Mouse (Mus musculus) frontal cortex, adult 2 months (tissue): ENCODE measurements at regions not wholly inside any gene's neighbourhood (a gene's known extent, or its start where the extent isn't known, plus 50 kb on each side); places are given as distances from the start of the nearest gene placed in this dataset.

ENCODE experiments used
- DNase-seq, 2 experiments: peaks; one replicate each; pipeline ENCODE4 v3.0.0; 2022; ENCODE audit warnings: low spot score in 1 of 2; ENCODE audit errors: extremely low spot score in 1 of 2

DNA sequence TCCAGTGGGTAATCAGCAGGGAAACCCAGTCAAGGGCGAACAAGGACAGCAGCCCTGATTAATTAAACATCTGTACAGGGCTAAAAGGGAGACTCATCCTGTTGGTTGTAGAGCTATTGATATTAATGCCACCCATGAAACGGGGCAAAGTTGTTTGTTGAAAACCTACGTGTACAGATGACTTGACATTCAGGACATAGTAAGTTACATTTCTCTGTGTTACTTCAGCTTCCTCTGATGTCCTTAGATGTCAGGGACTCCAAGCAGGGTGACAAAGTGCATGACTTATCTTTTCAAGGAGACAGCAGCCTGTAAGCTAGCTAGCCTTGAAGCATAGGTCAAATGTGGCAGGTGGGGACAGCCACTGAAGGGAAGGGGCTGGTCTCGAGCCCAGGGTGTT lies 390.5 kb downstream of the Ccdc171 start:
- DNase-seq, result no peak

DNA sequence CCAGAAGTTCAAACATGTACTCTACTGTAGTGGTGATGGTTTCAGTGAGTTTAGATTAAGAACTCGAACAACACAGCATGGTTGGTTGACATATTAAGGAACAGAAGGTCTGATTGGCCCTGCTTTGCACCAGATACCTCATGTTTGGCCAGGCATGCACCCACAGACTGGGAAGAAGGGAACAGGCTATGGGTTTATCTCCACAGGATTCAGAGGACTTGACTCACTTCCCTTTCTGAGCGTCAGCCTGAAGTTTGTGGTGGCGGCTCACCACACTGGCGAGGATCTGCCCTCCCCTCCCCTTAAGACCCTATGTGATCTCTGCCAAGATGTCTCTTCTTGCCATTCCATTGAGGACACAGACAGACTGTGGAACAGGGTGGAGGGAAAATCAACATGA lies 391.7 kb downstream of the Ccdc171 start:
- DNase-seq, result no peak

DNA sequence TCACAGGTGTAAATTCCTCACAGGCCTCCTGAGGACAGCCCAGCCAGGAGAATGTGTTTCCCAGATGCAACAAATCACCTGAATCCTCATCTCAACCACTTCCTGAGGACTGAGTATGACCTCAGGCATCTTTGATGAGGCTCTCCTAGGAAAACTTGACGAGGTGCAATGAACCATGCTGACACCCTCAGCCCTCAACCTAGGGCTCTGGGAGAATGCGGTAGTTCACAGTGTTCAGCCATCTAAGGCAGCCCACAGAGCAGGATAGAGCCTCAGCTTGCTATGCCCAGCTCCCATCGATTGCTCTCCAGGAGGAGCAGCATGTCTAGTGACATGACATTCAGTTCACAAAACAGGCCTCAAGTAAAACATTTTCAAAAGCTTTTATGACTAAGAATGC lies 392.7 kb downstream of the Ccdc171 start:
- DNase-seq, result no peak

DNA sequence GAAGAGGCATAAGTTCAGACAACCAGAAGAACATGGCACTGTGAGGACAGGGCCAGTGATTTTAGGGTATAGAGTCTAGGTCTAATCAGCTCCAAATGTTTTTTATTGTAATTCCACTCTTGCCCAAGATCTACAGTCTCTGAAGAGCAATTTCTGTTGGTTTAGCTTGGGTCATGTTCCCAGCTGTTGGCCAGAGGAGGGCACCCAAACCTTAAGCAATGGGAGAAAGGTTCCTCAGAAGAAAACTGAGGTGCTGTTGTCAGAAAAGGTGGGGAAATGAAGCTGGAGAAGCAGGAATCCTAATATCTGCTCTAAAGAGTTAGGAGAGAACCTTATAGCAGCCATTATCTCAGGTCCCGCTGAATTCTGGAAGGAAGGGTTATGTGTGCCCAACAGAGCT lies 393.7 kb downstream of the Ccdc171 start:
- DNase-seq, result no peak

DNA sequence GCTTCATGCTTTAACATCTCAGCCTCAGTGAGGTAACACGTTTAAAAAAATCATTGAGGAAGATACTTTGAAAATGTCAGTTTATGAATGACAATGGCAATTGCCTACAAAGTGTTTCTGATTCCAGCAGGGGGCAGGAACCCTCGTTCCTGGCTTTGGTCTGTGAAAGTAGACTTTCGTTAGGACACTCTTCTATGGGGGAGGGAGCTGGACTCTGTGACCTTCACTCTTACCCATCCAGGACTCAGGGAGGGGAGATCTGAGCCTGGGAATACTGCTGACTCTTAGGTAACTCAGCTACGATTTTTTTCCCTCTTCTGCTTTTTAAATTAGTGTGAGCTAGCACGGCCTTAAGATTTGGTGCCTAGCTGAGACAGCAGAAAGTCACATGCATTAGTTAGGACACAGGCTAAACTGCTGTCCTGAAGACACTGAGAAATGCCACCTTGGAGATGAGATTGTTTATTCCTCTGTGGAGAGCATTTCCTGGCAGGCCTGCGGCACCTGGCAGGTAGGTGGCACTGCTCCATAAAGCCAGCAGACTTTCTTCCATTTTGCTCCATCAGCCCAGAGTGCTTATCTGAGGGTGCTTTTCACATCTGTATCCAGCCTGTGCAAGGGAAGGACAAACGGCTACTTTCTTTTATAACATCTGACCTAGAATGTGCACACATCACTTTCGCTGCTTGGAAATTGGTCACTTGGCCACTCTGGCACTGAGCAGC lies 399.9 kb downstream of the Ccdc171 start:
- no peak for DNase-seq

DNA sequence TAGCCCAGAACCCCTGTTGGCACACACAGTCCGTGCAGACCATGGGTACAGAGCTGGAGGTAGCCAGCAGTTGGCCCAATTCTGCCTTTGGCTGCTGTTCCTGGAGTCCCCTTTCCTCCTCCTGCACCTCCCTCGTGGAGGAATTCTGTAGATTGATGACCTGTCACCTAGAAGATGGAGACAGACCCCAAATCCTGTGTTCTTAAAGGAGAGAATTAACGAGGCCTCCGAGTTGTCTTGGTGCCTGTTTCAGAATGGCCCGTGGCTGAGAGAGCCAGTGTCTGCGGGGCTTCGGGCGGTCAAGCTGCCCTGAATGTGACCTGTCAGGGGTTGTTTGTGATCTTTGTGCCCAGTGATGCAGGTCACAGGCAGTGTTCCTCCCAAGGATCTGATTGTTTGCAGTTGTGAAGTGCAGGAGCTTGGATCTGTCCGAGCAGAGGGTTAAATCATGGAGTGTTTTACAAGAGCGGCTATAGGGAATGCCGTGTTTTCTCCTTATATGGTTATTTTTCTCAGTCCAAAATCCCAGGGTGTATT lies 400.9 kb downstream of the Ccdc171 start:
- DNase-seq, result no peak

DNA sequence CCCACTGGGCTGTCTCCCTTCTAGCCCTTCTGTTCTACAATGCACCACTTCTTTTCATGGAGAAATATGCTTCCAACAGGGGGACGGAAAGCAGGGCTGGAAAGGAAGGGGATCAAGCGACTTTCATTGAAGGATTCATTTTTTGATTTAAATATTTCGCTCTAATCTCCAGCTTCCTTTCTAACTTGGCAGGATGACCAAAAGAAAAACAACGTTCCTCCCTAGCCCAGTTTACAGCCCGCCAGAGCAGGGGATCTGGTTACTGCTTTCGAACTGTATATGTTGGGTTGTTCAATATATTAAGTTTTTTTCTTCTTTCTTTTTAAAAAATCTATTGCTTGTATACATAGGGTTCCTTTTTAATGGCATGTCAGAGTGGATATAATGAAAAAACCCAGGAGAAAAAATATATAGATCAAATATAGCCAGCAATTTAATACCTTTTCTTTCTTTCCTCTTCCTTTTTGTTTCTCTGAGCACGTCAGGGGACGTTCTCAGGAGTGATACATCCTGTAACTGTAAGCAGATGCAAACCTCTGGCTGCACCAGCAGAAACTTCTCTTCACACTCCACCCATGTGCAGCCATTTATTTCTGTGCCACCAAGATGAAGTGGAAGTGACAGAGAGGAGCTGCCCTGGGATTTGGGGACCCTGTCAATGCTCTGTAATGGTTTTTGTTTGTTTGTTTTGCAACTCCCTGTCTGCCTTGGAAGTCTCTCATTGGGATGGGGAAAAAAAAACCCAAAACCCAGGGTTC lies 406.7 kb downstream of the Ccdc171 start:
- no peak for DNase-seq

DNA sequence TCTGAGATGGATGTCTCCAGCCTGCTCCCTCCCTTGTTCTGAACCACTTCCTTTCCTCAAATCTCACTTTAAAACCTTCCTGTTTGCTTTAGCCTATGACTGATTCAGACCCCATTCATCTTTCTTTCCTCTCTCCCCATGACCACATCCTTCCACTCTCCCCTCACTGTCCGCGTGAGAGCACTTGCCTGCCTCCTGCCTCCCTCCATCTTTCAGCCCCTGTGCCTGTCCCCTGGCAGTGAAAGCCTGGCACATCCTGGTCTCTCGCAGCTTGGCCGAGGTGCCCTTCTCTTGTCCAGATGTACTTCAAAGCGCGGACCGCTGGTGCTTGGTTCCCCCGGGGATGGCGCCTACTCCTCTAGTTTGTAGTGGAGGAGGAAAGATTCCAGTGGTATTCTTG lies 416.3 kb downstream of the Ccdc171 start:
- no peak for DNase-seq

DNA sequence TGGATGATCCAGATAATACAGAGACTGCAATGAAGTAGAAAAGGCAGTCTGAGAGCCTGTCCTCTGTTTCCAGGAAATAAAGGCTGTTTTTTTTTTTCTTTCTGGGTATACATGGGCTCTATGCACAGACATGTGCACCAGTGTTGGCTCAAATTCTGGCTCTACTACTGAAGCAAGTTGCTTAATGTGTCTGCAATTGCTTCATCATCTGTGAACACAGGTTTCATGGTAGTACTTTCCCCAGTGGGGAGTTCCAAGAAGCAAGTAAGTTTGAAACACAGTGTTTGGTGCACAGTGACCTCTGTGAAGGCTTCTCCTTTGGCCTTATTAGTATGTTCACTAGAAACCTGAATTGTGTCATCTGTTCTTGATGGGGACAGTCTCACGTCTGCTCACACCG lies 424.3 kb downstream of the Ccdc171 start:
- DNase-seq, result no peak

DNA sequence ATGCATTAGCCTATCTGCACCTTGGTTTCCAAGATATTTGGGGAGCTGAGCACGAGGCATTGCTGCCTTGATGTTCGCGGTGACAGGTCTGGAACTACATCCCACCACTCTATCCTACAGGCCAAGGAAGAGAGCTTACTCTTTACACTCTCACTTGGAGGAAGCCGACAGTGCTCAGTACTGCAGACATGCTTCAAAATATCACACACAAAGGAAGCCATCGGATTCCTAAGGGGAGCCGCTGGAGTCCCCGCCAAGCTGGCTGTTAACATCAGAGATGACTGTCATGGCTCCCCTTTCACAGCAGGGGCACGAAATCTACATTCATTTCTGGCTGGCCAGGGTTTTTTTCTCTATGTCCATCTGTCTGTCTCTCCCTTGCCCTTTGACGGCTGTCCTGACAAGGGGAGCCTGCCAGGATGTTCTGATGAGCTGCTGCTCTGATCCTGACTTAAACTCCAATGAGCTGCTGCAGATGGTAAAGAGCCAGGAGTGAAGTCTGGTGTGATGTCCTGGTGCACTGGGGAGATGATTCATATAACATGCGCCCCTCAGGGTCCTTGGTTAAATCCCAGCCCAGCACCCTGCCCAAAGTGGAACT lies 425.6 kb downstream of the Ccdc171 start:
- DNase-seq, result no peak

DNA sequence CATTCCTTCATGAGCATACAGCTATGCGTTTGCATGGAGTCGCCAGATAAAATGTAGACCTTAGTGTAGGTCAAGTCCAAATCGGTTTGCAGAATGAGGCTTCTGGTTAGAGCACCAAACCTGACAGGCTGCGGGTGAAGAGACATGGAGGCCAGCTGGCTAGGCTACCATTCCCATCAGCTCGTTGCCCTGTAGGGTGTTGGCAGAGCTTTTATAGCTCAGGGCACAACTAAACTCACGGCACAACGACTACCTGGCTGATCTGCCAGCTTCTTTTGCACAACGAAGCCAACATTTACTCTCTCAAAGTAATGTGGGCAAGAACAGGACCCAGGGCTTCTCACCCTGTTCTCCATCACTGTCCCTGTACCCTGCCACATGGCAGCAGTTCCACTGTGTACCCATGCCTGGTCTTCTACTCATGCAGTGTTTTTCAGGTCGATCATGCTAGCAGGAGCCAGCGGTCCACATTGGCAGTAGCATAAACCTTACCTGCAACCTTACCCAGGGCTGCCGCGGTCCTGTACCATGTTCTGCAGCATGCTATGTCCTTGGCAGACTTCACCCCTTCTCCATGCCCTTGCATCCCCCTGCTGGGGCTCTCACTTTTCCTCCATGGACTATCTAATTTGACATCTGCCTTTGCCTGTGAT lies 431.0 kb downstream of the Ccdc171 start:
- DNase-seq, result no peak

DNA sequence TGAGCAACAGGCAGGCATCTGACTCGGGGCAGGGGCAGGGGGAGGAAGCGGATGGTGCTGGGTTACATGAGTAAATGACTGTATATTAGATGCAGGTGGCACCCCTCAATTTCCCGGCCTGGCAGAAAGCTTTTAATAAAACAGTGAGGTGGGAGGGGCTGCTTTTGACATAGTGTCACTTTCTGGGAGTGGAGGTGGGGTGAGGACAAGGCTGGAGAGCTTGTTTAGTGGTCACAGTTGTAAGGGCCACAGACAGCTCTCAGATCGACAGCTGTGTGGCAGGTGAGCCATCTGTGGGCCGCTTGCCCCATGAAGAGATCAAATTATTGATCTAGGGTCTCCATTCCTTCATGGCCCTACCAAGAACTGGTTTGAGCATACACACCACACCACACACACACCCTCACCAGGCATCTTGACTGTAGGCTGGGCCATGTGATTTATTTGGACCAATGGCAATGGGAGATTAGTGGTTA lies 431.9 kb downstream of the Ccdc171 start:
- DNase-seq, result no peak

DNA sequence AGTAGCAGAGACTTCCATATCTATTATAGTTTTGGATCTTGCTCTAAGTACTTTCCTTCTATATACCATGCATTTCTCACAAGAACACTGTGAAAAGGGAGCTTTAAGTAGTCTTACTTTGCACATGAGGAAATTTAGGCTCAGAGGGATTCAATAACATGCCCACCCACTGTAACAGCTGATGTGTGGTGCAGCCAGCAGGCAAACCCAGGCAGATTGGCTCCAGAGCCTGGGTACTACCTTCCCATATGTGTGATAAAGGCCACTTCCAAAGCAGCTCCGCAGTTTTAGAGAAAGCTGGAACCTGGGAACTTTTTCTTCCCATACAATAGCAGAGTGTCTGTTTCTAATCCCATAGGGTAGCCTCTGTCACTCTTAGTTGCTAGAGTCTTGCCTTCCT lies 441.6 kb downstream of the Ccdc171 start:
- DNase-seq, result peak in 1 of 2 experiments; percentile 34

DNA sequence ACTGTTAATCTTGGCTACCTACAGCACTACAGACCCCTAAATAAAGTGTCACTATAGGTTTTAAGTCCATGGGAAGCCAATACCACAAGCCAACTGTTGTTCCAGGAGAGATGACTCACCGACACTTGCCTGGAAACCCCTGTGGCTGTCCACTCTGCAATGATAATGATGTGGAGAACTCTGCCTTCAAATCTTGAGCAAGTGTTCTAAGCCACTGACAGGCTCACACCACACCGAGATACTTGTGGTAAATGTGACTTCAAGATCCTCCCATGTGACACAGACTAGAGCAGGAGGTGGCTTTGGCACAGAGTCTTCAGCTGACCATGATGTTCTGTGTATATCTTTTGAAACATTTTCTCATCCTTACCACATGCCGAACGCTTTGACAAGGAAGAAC lies 447.8 kb downstream of the Ccdc171 start:
- no peak for DNase-seq

DNA sequence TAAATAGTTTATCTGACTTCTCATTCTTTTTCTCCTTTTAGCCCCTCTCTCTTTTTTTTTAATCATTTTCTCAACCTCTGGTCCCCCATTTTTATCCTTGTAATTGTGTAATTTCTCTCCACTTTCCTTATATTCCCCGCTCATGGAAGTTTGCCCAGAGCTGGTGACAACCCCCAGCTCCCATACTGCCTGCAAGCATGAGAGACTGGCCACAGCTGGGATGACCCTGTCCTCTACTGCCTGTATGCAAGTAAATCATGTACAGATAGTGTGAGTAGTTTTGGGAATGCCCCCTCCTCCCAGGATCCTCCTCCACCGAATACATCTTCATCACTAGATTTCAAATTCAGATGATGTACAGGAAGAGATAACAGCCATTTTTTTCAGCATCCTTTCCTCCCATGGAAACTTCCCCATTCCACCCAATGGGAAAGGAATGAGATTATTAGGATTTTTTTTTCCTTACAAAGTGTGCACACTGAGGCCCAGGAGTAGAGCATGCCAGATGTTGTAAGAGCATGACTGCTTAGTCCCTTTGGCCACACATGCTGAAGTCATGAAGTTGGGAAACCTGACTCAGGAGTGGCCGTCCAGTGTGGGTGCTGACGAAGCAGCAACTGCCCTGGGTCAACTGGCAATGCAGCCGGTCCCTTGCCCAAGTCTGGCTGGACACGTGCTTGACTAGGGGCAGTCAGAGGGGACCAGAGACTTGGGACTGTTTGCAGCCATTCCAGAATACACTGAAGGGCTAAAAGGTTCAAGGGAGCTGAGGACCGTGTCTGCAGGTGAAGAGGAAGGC lies 449.1 kb downstream of the Ccdc171 start:
- DNase-seq, result no peak

DNA sequence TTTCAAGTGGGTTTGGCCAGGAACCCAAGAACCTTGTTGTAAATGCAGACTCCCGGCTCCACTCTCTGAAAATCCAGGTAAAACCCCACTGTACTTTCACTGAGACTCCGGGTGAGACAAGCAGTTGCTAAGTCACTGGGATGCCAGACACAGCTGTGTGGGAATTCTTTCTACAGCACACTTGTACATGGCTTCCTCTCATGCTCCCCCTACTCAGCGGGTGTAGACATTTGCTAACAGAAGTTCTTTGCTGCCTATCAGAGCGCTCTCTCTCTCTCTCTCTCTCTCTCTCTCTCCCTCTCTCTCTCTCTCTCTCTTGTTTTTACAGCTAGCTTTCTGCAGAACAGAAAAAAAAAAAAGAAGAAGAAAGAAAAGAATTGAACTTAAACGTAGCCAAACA lies 450.2 kb downstream of the Ccdc171 start:
- DNase-seq, result no peak

DNA sequence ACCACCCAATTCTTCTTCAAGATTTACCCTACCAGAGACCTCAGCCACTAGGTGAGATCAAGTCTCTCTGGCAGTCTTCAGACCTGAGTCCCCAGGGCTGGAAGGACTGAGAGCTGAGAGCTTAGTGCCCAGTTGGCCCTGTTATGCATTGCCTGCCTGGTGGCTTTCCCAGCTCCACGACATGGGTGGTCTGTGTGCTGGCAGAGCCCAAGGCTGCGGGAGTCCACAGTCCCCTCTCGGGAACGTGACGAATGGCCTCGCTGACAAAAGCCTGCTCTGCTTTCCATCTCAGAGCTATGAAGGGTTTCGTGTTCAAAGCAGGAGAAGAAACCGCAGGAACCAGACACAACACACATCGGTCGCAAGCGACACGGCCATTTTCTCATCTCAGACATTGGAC lies 450.7 kb downstream of the Ccdc171 start:
- DNase-seq, result no peak

DNA sequence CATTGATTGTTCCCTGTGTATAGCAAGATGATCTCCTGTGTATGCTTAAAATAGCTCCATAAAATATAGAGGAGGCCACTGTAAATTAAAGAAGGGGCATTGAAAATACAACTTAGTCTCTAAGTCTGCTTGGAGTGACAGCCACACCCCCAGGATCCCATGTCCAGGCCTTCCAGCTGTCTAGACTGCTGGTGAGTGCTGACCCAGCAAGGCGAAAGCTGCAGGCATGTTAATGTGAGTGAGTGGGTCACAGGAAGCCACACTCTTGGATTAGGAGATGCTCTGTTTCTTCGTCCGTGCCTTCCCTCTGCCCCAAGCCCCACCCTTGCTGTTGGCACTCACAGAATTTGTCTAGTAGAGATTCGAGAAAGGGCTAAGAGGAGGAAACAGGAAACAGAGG lies 453.7 kb downstream of the Ccdc171 start:
- DNase-seq, result no peak

DNA sequence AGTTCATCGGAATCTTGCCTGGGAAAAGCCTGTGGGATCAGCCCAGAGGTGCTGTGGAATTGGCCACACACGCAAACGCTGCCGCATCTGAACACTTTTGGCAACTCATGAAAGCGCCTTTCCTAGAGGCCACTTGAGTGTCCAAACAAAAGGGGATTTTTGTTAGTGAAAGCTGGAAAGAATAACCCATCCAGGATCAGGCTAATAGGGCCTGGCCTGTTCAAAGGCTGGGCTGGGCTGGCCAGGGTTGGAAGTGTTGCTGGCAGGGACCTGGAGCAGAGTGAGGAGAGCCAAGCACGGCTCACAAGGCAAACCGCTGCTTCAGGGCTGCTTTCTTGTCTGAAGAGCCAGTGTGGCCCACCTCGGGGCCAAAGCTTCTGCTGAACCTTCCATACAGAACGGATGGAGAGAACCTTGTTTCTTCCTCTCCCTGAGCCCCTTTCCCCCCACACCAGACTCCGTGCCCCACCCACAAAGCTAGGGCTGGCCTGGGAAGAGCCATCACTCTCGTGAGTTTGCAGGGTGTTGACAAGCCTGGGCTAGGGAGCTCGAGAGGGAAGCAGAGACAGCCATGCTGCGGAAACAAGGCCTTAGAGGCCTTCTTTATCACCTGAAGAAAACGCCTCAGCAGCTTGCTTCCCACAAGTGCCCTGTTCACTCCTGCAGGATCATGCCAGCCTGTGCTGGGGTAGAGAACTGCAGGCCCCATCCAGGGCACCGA lies 459.5 kb downstream of the Ccdc171 start:
- peak; percentile 17 to 40 for DNase-seq

DNA sequence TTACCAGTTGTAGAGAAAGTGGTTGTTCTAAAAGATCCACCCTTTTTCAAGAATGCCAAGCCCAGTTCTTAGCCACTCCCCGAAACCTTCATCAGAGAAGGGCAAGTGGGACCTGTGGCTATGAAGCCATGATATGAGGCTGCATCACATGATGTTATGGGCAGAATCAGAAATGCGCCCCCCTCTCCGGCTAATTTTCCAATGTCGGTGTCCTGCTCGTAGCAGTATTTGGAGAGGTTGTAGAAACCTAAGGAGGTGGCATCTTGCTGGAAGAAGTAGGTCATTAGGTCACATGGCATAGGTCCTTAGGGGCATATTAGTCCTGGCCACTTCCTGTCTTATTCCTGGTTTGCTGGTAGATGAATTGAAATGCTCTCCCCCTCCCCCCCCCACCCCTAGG lies 460.1 kb downstream of the Ccdc171 start:
- DNase-seq, result no peak
